Mouse (Mus musculus) mature B cell (primary cell): ENCODE results near the gene Hrh2.

Experiments used
- in situ Hi-C: fragments of 300-500 bp; cut with MboI; formaldehyde crosslinking; loops from 2 replicates; pipeline ENCODE4 v1.14.3; 2019

The Hrh2 gene

GRCm38 (mm10) chr13:54176406-54177020, 15.4 kb upstream of the Hrh2 start:
- in situ Hi-C loops, result no loop called here

GRCm38 (mm10) chr13:54177346-54177745, 14.6 kb upstream of the Hrh2 start:
- in situ Hi-C loops, result no loop called here

GRCm38 (mm10) chr13:54178647-54179046, 13.3 kb upstream of the Hrh2 start:
- in situ Hi-C loops, result no loop called here

GRCm38 (mm10) chr13:54179971-54180370, 12.0 kb upstream of the Hrh2 start:
- in situ Hi-C loops, result no loop called here

- in situ Hi-C loops, result no loop called here
Observed at GRCm38 (mm10) chr13:54180461-54180860, 11.5 kb upstream of the Hrh2 start.

GRCm38 (mm10) chr13:54181318-54181717, 10.6 kb upstream of the Hrh2 start:
- in situ Hi-C loops, result no loop called here

- in situ Hi-C loops, result no loop called here
Observed at GRCm38 (mm10) chr13:54181947-54182346, 10.0 kb upstream of the Hrh2 start.

GRCm38 (mm10) chr13:54186394-54186793, 5.5 kb upstream of the Hrh2 start:
- in situ Hi-C loops, result no loop called here

- in situ Hi-C loops, result no loop called here
Observed at GRCm38 (mm10) chr13:54188190-54188706, 3.7 kb upstream of the Hrh2 start.

- in situ Hi-C loops, result no loop called here
Observed at GRCm38 (mm10) chr13:54189896-54190295, 2.0 kb upstream of the Hrh2 start.

- in situ Hi-C loops, result no loop called here
Observed at GRCm38 (mm10) chr13:54191181-54191580, 748 bp upstream of the Hrh2 start.

GRCm38 (mm10) chr13:54193580-54193979, 1.7 kb downstream of the Hrh2 start:
- in situ Hi-C loops, result no loop called here

GRCm38 (mm10) chr13:54199000-54199399, 7.1 kb downstream of the Hrh2 start:
- in situ Hi-C loops, result no loop called here

- in situ Hi-C loops, result no loop called here
Observed at GRCm38 (mm10) chr13:54202458-54202857, 10.5 kb downstream of the Hrh2 start.

GRCm38 (mm10) chr13:54203419-54203818, 11.5 kb downstream of the Hrh2 start:
- in situ Hi-C loops, result no loop called here

- in situ Hi-C loops, result no loop called here
Observed at GRCm38 (mm10) chr13:54205195-54205594, 13.3 kb downstream of the Hrh2 start.

GRCm38 (mm10) chr13:54206140-54206753, 14.3 kb downstream of the Hrh2 start:
- in situ Hi-C loops, result no loop called here

- in situ Hi-C loops, result no loop called here
Observed at GRCm38 (mm10) chr13:54209476-54210253, 17.7 kb downstream of the Hrh2 start.

GRCm38 (mm10) chr13:54211528-54212488, 19.9 kb downstream of the Hrh2 start:
- in situ Hi-C loops, result no loop called here

GRCm38 (mm10) chr13:54212516-54212915, 20.6 kb downstream of the Hrh2 start:
- in situ Hi-C loops, result no loop called here

- in situ Hi-C loops, result no loop called here
Observed at GRCm38 (mm10) chr13:54215266-54215665, 23.3 kb downstream of the Hrh2 start.
